Mouse (Mus musculus) liver, embryonic 14.5 days (tissue): ENCODE measurements around the gene Smim13.
"Not testable (repeated sequence)": the region's sequence is repeated elsewhere in the genome, so short reads cannot be mapped to it uniquely, and the experiment has no call there.

ENCODE experiments used
- CTCF ChIP-seq: IDR thresholded peaks from 2 replicates; pipeline ENCODE4 v1.5.1; 2016; ENCODE audit warnings: antibody characterized with exemption, low read depth, control low read depth
- EP300 ChIP-seq: IDR thresholded peaks from 2 replicates; pipeline ENCODE4 v1.6.1; 2016; ENCODE audit warnings: antibody characterized with exemption, low read depth

DNA sequence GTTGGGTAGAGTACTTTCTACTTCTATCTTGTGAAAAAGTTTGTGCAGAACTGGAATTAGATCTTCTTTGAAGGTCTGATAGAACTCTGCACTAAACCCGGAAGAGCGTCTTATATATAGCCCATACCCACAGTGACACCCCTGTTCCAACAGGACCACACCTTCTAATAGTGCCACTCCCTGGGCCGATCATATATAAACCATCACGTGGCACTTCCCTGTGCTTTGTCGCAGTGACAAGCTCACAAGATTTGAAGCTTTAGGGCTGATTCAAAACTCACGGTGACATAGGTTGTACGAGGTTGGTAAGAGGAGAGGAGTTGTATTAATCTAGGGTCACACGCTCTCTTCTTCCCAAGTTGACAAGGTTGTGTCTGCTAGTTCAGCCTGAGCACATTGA lies 12.0 kb downstream of the Smim13 start:
- not testable (repeated sequence) for TF ChIP-seq CTCF, EP300
